Mouse (Mus musculus): ENCODE results near the gene Cox17. TPM values are rescaled to one million over a fixed set of nuclear protein-coding genes. Genes with fewer than 3 reads are reported as not detected.

Cox17 gene
- polyA plus RNA-seq, 1 experiment, result 53.2 TPM

DNA sequence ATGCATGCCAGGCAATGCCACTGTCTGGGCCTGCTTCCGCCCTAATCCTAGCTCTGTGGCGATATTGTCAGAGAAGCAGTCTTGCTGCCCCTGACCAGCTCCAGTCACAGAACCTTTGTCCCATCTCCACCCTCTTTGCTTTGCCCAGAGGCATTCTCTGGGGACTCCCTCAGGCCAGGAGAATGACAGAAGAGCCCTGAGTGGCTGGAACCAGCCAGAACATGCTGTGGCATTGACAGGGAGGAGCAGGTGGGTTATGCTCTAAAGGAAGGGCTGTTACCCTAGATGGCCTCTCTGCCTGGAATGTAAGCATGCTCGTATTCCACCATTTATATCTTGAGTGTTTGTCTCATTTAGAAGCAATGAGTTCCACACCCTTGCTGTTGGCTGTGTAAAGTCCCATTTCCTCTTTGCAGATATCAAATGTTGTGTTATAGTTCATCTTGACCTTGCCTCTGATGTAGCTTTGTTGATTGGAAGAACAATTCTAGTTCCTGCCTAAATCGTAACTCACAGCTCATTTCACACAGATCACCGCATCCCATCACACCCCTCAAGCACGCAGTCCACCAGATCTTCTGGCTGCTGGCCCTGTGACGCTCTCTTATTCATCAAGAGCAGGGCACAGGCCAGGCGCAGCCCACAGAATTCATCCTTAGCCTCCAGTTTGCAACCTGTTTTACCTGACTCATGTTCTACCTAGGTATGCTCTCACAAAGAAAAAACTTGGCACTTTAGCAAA, 24.0 kb downstream of the Cox17 start:
- Histone ChIP-seq H3K36me3 (ENCODE audit: control insufficient read depth, insufficient read depth, low read length) (no peaks in the 10 kb centered on the region), H3K27me3 (ENCODE audit: control insufficient read depth, insufficient read depth, low read length) (no peaks in the 10 kb centered on the region), H3K4me3 (ENCODE audit: control insufficient read depth, low read depth, low read length) (no peak overlapping the region), H3K4me1 (ENCODE audit: control insufficient read depth, insufficient read depth, low read length) (peaks cover 12% of the 10 kb centered on the region), H3K27ac (ENCODE audit: control insufficient read depth, insufficient read depth, low read depth, low read length) (no peak overlapping the region)
- TF ChIP-seq CTCF (IDR thresholded peaks at IDR 0.05; ENCODE audit: control insufficient read depth, insufficient read depth, insufficient replicate concordance, low read depth, low read length) (no peak), POLR2A (IDR thresholded peaks at IDR 0.05; ENCODE audit: control insufficient read depth, low read depth, low read length) (no peak)

DNA sequence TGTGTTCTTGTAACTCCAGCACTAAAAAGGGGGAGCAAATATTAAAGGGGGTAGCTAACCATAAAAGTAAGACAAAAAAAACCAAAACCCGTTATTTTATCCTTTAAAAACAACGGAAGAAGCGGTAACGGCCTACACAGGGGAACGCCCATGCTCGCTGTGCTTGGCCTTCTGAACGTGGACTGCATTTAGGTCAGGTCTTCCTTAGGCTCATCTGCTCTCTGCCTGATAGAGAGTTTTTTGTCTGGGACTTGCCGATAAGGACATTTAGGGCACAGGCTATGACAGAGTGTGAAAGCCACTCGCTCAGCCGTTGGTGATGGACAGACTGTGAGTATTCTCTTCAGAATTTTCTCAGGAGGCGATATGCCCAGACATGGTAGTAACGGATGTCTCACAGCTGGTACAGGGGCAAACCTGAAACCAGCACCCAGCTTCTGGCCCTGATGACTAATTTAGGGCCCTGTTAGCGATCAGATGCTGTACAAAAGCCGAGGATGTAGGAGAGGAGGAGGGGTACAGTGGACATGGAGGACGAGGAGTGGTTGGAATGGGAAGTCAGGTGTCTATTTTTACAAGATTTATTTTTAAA, 25.0 kb downstream of the Cox17 start:
- H3K36me3 ChIP-seq (ENCODE audit: control insufficient read depth, insufficient read depth, low read length), result no peaks in the 10 kb centered on the region
- H3K4me3 ChIP-seq (ENCODE audit: control insufficient read depth, low read depth, low read length), result no peak overlapping the region
- no peak overlapping the region for H3K27ac ChIP-seq (ENCODE audit: control insufficient read depth, insufficient read depth, low read depth, low read length)
- H3K27me3 ChIP-seq (ENCODE audit: control insufficient read depth, insufficient read depth, low read length), result no peaks in the 10 kb centered on the region
- TF ChIP-seq CTCF (IDR thresholded peaks at IDR 0.05; ENCODE audit: control insufficient read depth, insufficient read depth, insufficient replicate concordance, low read depth, low read length) (no peak), POLR2A (IDR thresholded peaks at IDR 0.05; ENCODE audit: control insufficient read depth, low read depth, low read length) (no peak)
- peaks cover 12% of the 10 kb centered on the region for H3K4me1 ChIP-seq (ENCODE audit: control insufficient read depth, insufficient read depth, low read length)

DNA sequence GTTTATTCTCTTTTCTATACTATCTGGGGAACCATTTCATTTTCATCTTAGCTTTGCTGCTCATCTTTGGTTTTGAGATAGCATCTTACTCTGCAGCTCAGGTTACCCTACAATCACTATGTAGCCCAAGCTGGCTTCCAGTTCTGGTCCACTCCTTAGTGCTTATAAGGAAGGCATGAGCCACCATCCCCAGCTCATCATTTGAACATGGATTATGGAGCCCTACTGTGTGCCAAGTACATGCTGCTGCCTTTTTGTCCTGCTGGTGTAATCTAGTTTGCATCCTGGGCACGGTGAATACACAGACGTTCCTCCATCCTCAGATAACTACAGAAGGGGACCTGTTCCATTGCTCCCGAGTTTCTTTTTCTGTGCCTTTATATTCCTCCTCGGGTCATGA, 26.1 kb downstream of the Cox17 start:
- Histone ChIP-seq H3K4me1 (ENCODE audit: control insufficient read depth, insufficient read depth, low read length) (peaks cover 12% of the 10 kb centered on the region), H3K36me3 (ENCODE audit: control insufficient read depth, insufficient read depth, low read length) (no peaks in the 10 kb centered on the region), H3K27me3 (ENCODE audit: control insufficient read depth, insufficient read depth, low read length) (no peaks in the 10 kb centered on the region), H3K4me3 (ENCODE audit: control insufficient read depth, low read depth, low read length) (no peak overlapping the region), H3K27ac (ENCODE audit: control insufficient read depth, insufficient read depth, low read depth, low read length) (no peak overlapping the region)
- TF ChIP-seq POLR2A (IDR thresholded peaks at IDR 0.05; ENCODE audit: control insufficient read depth, low read depth, low read length) (no peak), CTCF (IDR thresholded peaks at IDR 0.05; ENCODE audit: control insufficient read depth, insufficient read depth, insufficient replicate concordance, low read depth, low read length) (no peak)

DNA sequence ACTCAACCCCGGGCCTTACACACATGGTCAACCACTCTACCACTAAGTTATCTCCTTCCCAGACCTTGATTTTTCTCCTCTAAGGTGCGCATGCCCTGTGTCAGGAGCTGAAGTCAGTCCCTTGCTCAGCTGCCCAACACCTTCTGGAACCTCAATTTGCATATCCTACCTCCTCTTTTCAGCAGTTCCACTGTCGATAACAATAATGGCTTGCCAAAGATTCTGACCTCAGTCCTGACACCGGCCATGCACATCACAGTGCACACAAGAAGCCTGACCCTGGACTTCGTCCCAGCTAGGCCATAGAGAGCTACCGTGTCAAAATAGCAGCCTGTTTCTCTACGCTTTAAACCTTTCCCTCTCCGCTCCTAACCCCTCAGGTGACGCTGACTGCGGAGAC, 26.6 kb downstream of the Cox17 start:
- no peak for TF ChIP-seq CTCF (IDR thresholded peaks at IDR 0.05; ENCODE audit: control insufficient read depth, insufficient read depth, insufficient replicate concordance, low read depth, low read length)
- TF ChIP-seq POLR2A (IDR thresholded peaks at IDR 0.05; ENCODE audit: control insufficient read depth, low read depth, low read length), result no peak

DNA sequence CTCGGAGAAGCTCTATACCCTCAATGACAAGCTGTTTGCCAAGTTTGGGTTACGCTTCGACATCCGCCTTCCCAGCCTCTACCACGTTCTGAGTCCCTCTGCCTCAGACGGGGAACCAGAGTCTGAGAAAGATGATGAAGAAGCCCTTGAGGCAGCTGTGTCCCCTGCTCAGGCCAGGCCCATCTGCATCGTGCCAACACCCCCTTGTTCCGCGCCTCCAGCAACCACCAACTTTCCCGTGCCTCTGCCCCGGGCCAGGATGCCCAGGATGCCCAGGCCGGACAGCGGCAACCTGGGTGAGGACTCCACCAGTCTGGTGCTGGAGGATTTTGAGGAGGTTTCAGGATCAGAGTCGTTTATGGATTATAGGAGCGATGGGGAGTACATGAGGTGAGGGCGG, 27.1 kb downstream of the Cox17 start:
- Histone ChIP-seq H3K4me1 (ENCODE audit: control insufficient read depth, insufficient read depth, low read length) (peaks cover 12% of the 10 kb centered on the region), H3K27me3 (ENCODE audit: control insufficient read depth, insufficient read depth, low read length) (no peaks in the 10 kb centered on the region), H3K4me3 (ENCODE audit: control insufficient read depth, low read depth, low read length) (peak overlapping the region; percentile 23), H3K27ac (ENCODE audit: control insufficient read depth, insufficient read depth, low read depth, low read length) (no peak overlapping the region), H3K36me3 (ENCODE audit: control insufficient read depth, insufficient read depth, low read length) (no peaks in the 10 kb centered on the region)
- TF ChIP-seq CTCF (IDR thresholded peaks at IDR 0.05; ENCODE audit: control insufficient read depth, insufficient read depth, insufficient replicate concordance, low read depth, low read length), result no peak
- TF ChIP-seq POLR2A (IDR thresholded peaks at IDR 0.05; ENCODE audit: control insufficient read depth, low read depth, low read length), result no peak

More for the DNA sequence above, 26.6 kb downstream of the Cox17 start:
- no peaks in the 10 kb centered on the region for H3K27me3 ChIP-seq (ENCODE audit: control insufficient read depth, insufficient read depth, low read length)
- H3K36me3 ChIP-seq (ENCODE audit: control insufficient read depth, insufficient read depth, low read length), result no peaks in the 10 kb centered on the region
- H3K4me1 ChIP-seq (ENCODE audit: control insufficient read depth, insufficient read depth, low read length), result peaks cover 12% of the 10 kb centered on the region
- H3K4me3 ChIP-seq (ENCODE audit: control insufficient read depth, low read depth, low read length), result peak overlapping the region; percentile 23
- H3K27ac ChIP-seq (ENCODE audit: control insufficient read depth, insufficient read depth, low read depth, low read length), result no peak overlapping the region

DNA sequence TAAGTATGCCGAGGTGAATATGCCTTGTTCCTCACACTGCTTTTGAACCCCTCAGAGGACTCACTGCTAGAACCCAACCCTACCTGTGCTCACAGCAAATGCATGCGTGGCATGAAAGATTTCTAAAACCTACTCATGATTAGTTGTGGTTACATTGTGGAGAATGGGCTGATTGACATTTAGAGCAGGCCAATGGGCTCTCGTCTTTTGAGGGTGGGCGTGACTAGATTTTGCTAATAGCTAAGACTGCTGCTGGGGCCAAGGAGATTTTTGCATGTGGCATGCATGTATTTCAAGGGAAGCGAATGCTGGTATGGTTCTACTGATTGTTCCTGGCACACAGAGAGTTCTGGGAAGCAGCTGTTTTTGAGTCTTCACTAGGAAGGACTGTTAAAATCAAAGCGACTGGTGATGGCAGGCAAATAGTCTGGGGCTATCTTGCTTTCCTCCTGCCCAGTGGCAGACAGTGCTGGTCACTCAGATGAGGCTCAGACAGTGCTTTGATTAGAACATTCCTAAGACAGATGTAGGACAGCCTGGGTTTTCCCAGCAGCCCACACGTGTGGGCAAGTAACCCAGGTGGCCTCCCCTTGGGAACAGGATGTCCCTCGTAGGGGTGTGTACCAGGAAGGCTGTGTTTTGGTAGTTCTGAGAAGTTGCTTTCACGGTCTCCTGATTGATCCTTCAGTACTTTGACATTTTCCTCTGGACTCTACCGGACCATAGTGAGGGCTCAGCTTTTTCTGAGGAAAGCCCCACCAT, 27.8 kb downstream of the Cox17 start:
- TF ChIP-seq POLR2A (IDR thresholded peaks at IDR 0.05; ENCODE audit: control insufficient read depth, low read depth, low read length), result no peak
- no peak for TF ChIP-seq CTCF (IDR thresholded peaks at IDR 0.05; ENCODE audit: control insufficient read depth, insufficient read depth, insufficient replicate concordance, low read depth, low read length)
- Histone ChIP-seq H3K4me1 (ENCODE audit: control insufficient read depth, insufficient read depth, low read length) (peaks cover 12% of the 10 kb centered on the region), H3K27ac (ENCODE audit: control insufficient read depth, insufficient read depth, low read depth, low read length) (no peak overlapping the region), H3K4me3 (ENCODE audit: control insufficient read depth, low read depth, low read length) (peak overlapping the region; percentile 23; the same call in 1 of the 2 replicates), H3K27me3 (ENCODE audit: control insufficient read depth, insufficient read depth, low read length) (no peaks in the 10 kb centered on the region), H3K36me3 (ENCODE audit: control insufficient read depth, insufficient read depth, low read length) (no peaks in the 10 kb centered on the region)

DNA sequence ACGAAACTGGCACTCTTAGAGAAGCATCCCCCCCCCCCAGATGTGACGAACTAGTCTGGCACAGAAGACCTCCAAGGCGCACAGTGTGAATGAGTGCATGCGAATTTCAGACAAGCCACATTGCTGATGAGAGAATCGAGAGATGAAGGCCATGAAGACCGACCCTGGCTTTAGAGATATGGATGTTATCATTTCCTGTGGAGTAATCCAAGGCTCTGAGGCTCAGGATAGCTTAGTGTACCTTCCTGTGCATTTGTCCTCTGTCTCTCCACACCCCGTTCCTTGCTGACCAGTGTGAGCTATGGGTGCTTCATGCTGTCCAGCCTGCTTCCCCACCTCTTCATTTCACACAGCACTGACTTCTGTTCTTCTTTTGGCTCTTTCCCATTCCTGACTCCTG, 28.4 kb downstream of the Cox17 start:
- no peak overlapping the region for H3K27ac ChIP-seq (ENCODE audit: control insufficient read depth, insufficient read depth, low read depth, low read length)
- TF ChIP-seq CTCF (IDR thresholded peaks at IDR 0.05; ENCODE audit: control insufficient read depth, insufficient read depth, insufficient replicate concordance, low read depth, low read length) (no peak), POLR2A (IDR thresholded peaks at IDR 0.05; ENCODE audit: control insufficient read depth, low read depth, low read length) (no peak)
- H3K27me3 ChIP-seq (ENCODE audit: control insufficient read depth, insufficient read depth, low read length), result no peaks in the 10 kb centered on the region
- H3K4me3 ChIP-seq (ENCODE audit: control insufficient read depth, low read depth, low read length), result no peak overlapping the region
- no peaks in the 10 kb centered on the region for H3K36me3 ChIP-seq (ENCODE audit: control insufficient read depth, insufficient read depth, low read length)
- peaks cover 12% of the 10 kb centered on the region for H3K4me1 ChIP-seq (ENCODE audit: control insufficient read depth, insufficient read depth, low read length)

Measured in testis, adult 2 months (tissue).